Mouse (Mus musculus): Measurements from ENCODE around the gene Casp1.

The Casp1 gene

DNA sequence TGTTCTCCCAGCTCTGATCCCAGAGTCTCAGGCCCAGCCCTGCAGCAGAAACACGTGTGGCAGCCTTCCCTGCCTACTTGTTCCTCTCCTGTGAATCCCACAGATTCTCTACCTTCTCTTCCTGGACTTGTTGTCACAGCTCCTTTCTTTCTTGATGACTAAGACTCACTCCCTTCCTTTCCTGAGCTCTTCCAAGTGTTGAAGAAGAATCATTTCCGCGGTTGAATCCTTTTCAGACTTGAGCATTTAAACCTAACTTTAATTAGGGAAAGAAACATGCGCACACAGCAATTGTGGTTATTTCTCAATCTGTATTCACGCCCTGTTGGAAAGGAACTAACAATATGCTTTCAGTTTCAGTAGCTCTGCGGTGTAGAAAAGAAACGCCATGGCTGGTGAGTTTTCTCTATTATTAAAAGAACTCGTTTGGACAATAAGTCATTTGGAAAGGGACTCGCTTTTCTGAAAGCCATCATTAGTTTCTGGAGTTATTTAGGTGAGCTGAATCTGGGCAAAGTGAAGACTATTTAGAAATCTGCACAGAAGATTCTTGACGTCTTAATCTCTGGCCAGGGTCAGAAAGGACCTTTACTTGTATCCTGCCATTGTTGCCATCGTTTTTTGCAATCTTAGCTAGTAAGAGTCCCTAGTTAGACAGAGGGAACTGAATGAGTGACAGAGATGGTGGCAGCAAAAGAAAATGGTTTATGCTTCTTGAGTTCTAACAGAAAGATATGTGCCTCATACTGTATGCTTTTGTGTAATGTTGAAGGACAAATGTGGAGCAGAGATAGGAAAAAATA, at the start of gene Casp1:
Casp1 (plus strand) TSS at position 189 of the 803 bp plus-strand sequence.
- no peak for DNase-seq (ENCODE audit: low spot score)

- no peak for DNase-seq (ENCODE audit: low spot score)
Observed at GRCm38 (mm10) chr9:5263951-5264475, 34.3 kb upstream of the Casp1 start.

- DNase-seq (ENCODE audit: low spot score) = no peak
Observed at GRCm38 (mm10) chr9:5270274-5270673, 28.0 kb upstream of the Casp1 start.

- DNase-seq (ENCODE audit: low spot score) = no peak
Observed at GRCm38 (mm10) chr9:5270884-5271283, 27.4 kb upstream of the Casp1 start.

DNA sequence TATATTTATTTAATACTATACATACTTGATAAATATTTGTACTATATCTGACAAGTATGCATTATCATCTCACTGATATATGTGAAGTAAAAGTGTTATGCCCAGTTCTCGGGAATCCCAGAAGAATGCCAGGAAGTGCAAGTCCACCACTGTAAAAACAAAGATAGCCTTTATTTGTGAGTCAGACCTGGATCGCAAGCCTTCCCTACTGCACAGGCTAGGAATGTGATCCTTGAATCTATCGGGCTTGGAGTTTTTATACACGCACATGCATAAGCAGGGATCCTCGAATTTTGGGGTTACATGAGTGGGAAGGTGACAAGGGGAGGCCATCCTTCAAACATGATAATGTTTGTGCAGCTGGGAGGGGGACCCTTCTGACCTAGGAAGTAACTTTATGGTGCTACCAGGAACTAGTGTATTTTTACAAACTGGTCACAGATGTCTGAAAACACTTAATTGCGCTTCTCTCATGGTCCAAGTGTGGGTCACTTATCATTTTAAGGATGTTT, 26.9 kb upstream of the Casp1 start:
- no peak for DNase-seq (ENCODE audit: low spot score)

GRCm38 (mm10) chr9:5286071-5286470, 12.2 kb upstream of the Casp1 start:
- DNase-seq (ENCODE audit: low spot score) = no peak

DNA sequence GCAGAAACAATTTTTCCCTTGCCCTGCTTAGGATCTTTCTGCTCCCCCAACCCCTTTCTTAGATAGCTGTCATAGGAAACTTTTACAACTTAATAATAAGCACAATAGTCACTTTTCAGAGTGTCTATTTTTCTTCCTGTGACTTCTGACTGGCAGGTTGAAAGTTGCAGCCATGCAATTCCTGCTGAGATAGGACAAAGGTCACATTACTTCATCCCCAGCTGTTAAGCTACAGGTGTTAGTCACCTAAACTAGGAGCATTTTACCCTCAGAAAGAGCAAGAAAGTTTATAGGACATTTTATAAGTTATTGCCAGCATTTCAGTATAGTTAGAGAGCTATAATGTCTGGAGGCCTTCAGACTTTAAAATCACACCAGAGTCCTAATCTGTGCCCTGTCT, 11.7 kb upstream of the Casp1 start:
- no peak for DNase-seq (ENCODE audit: low spot score)

GRCm38 (mm10) chr9:5296354-5297237, 1.7 kb upstream of the Casp1 start:
- DNase-seq (ENCODE audit: low spot score) = no peak

DNA sequence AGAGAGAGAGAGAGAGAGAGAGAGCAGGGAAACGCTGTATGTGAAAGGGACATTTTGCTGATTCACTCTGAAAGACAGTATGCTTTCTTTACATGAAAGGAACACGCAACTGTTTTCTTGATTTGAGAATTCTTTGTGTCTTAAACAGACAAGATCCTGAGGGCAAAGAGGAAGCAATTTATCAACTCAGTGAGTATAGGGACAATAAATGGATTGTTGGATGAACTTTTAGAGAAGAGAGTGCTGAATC, 740 bp downstream of the Casp1 start:
- DNase-seq (ENCODE audit: low spot score) = no peak

DNA sequence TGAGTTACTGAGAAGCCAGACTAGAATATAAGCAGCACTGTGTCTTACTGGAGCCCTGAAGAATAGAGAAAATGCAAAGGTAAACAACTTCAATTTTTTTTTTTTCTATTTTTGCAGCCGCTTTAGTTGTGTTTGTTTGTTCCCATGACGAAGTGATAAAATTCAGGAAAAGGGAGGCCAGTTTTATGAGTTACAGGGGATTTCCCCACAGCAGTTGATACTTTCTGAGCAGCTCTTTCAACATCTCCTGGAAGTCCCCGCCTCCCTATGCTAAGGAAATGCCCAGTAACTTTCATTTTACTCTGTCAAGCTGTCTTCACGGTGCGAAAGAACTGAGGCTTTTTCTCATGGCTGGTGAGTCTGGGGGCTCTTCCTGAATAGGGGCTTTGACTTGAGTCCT, 10.2 kb downstream of the Casp1 start, which contains the start of gene Casp4:
Casp4 (plus strand) TSS at position 268 of the 400 bp plus-strand sequence.
- DNase-seq (ENCODE audit: low spot score) = peak; percentile 28

GRCm38 (mm10) chr9:5310112-5310511, 11.8 kb downstream of the Casp1 start:
- DNase-seq (ENCODE audit: low spot score) = no peak

- DNase-seq (ENCODE audit: low spot score) = no peak
Observed at GRCm38 (mm10) chr9:5311435-5311834, 13.1 kb downstream of the Casp1 start.

DNA sequence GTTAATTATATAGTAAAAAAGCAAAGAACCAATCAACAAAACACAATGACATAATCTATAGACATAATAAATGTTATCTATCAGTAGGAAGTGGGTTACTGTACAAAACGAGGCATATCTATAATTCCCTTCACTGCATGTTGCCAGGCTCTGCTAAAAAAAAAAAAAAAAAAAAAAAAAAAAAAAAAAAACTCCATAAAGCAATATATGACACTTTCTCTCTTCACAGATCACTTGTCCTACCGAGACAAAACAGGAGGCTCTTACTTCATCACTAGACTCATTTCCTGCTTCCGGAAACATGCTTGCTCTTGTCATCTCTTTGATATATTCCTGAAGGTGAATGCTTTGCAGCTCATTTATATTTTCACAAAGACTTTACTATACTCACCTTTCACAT, 29.9 kb downstream of the Casp1 start:
- no peak for DNase-seq (ENCODE audit: low spot score)

DNA sequence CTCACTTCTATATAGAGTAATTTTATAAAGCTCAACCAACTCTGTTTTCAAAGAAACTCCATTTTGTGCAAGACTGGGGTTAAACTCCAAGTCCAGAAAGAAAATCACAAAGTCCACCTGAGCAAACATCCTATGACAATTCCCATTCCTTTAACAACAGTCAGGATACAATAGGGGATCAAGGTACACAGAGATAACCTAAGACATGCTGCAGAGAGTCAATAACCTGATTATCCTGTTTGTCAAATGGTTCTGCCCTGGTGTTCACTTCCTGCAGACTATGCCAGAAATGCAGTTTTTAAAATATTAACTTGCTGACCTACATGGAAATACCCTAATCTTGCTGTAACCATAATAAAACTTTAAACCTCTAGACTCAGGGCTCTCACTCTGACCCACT, 34.1 kb downstream of the Casp1 start:
- no peak for DNase-seq (ENCODE audit: low spot score)

GRCm38 (mm10) chr9:5333422-5333821, 35.1 kb downstream of the Casp1 start:
- DNase-seq (ENCODE audit: low spot score) = no peak

GRCm38 (mm10) chr9:5343092-5343491, 44.8 kb downstream of the Casp1 start:
- DNase-seq (ENCODE audit: low spot score) = no peak

DNA sequence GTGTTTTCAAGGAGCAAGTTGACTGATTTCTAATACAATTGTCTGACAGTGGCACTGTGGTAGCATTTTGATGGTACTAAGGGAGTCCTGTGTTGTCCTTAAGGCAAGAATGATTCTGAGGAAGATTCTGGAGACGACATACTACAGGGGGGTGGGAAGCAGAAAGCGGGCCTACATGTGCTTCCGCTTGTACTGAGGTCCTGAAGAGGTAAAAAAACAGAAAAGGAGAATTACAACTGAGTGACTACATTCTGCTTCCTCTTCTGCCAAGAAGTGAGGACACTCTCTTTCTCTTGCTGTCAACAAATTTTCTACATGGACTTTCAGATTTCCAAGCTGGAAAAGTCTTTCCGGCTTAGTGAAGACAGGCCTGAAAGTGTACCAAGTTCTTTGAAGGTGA, 45.8 kb downstream of the Casp1 start:
- no peak for DNase-seq (ENCODE audit: low spot score)

DNA sequence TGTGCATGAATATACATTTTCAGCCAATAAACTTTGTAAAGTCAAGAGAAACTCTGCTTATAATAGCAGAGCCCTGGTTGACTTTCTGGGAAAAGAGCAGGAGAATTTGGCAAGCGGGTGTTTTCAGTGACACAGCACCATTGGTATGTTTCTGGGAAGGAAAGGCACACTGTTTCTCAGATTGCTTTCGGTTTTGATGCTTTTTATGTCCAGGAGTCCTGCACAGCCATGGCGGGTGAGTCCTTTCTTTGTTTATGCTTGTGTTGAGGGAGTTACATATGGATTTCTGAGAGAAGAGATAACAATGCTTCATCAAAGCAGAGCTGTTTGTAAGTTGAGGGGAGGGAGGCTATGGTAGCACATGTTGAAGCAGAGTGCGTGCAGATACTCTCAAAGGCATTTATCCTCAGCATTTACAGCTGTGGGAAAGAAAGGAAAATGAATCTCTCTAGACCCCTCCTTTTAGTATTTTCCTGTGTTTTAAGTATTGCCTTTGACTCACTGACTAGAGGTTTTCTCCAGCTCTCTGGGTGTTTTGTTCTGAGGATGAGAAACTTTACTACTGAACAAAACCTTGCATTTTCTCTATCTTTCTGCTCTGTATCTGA, 47.1 kb downstream of the Casp1 start, which contains the start of gene Casp12:
Casp12 (plus strand) TSS at position 140 of the 608 bp plus-strand sequence.
- no peak for DNase-seq (ENCODE audit: low spot score)

GRCm38 (mm10) chr9:5347381-5347780, 49.1 kb downstream of the Casp1 start:
- DNase-seq (ENCODE audit: low spot score) = no peak

GRCm38 (mm10) chr9:5353673-5354072, 55.4 kb downstream of the Casp1 start:
- DNase-seq (ENCODE audit: low spot score) = no peak

DNA sequence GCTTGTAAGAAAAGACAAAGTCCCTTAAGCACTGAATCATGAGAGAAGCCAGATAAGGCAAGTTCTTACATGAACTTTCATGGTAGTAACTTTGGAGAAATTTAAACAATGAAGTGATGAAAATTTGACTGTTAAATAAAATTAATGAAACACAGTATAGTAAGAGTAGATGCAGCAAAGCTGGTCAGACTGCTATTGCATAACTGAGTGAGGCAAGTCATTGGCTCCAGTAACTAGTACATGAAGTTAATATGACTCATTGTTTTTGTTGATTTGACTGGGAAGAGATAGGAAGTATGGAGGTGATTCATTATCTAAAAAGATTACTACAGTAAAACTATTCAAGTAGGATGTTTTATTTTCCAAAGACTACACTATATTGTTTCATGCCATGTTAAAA, 58.5 kb downstream of the Casp1 start:
- DNase-seq (ENCODE audit: low spot score) = no peak

Measured in T-cell, adult 2 months (primary cell).